Mouse (Mus musculus): Measurements from ENCODE around the gene Rdh5. TPM values are rescaled to one million over a fixed set of nuclear protein-coding genes. Genes with fewer than 3 reads are reported as not detected.

The Rdh5 gene
- polyA plus RNA-seq, 1 experiment from 2014 or later = 9.0 TPM

DNA sequence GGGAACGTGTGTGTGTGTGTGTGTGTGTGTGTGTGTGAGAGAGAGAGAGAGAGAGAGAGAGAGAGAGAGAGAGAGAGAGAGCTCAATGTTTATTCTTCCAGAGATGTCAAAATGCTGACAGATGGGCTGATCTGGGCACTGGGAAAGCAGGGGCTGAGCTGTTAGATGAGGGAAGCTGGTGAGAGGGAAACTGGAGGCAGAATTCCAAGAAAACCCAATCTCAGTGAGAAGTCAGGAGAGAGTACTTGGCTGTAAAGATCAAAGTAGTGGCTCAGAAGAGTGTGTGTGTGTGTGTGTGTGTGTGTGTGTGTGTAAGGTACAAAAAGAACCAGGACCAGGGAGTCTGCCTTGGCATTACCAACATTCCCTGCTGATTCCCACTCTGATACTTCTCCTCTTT lies 25.2 kb downstream of the Rdh5 start:
- H3K4me2 ChIP-seq = no peak overlapping the region
- H3K4me1 ChIP-seq = peaks cover 20% of the 10 kb centered on the region
- no peak for ATAC-seq
- H3K27ac ChIP-seq = no peak overlapping the region
- H3K27me3 ChIP-seq (replicated peaks) = peaks cover 56% of the 10 kb centered on the region
- no peaks in the 10 kb centered on the region for H3K9me3 ChIP-seq (replicated peaks)
- H3K4me3 ChIP-seq = no peak overlapping the region
- no peaks in the 10 kb centered on the region for H3K36me3 ChIP-seq
- 11% methylated on average over 1 of the region's 1 CpGs for WGBS (ENCODE audit: insufficient replicate concordance)
- H3K9ac ChIP-seq = no peak overlapping the region

DNA sequence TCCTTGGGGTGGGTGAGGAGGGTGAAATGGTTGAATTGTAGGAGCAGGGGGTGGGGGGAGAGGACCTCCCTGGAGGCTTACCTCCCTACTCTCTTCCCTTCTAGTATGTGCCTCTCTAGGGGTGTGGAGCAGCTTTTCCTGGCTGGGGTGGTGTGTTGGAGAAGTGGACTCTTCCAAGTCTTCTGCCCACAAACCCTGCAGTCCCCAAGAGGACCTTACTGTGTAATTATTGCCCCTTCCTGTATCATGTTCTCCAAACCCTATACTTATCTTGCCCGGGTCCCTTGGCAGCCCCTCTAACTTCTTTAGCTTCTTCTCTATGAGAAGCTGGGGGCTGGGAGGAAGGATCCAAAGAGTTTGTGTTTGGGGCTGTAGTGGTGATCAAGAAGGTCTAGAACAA lies 25.9 kb downstream of the Rdh5 start:
- H3K27ac ChIP-seq = no peak overlapping the region
- 44% methylated on average over 1 of the region's 1 CpGs for WGBS (ENCODE audit: insufficient replicate concordance)
- H3K4me1 ChIP-seq = peaks cover 20% of the 10 kb centered on the region
- ATAC-seq = no peak
- H3K4me3 ChIP-seq = no peak overlapping the region
- H3K9ac ChIP-seq = no peak overlapping the region
- no peaks in the 10 kb centered on the region for H3K36me3 ChIP-seq
- H3K9me3 ChIP-seq (replicated peaks) = no peaks in the 10 kb centered on the region
- H3K4me2 ChIP-seq = no peak overlapping the region
- peaks cover 62% of the 10 kb centered on the region for H3K27me3 ChIP-seq (replicated peaks)

DNA sequence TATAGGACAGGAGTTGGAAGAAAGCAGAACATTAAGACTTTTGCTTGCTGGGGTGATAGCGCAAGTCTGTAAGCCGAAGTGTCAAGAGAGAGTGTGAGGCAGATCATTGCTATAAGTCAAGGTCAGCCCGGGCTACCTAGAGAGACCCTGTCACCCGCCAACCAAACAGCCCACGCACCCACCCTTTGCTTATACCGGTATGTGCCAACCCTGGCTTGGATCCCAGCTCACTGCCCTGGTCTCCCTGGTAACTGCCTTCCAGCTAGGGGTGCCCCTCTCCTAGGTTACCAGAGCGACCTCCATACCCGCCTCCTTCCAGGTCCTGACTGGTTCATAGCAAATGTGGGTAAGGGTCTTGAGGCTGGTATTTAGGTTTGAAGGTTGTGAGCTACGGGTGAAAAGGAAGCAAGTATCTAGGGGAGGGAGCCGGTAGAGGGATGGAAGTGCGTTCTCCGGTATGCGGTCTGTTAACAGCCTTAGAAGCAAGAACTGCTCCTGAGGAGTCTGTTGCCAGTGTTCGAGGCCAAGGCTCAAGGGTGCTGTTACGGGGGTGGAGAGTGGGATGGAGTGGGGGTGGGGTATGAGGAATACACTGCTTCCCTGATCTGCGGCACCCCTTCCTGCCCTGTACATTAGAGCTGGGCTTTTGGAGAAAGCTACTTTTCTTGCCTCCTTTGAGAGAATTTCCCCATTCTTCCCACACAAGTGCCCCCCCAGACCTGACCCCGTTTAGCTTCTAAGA lies 26.6 kb downstream of the Rdh5 start:
- Histone ChIP-seq H3K9me3 (replicated peaks) (no peaks in the 10 kb centered on the region), H3K27me3 (replicated peaks) (peaks cover 69% of the 10 kb centered on the region), H3K36me3 (no peaks in the 10 kb centered on the region), H3K4me3 (no peak overlapping the region), H3K9ac (no peak overlapping the region), H3K4me1 (peaks cover 15% of the 10 kb centered on the region), H3K27ac (no peak overlapping the region), H3K4me2 (peak overlapping the region; percentile 33)
- ATAC-seq = no peak
- 7% methylated on average over 17 of the region's 17 CpGs for WGBS (ENCODE audit: insufficient replicate concordance)

GRCm38 (mm10) chr10:128895437-128895836 lies 27.3 kb downstream of the Rdh5 start:
- Histone ChIP-seq H3K9me3 (replicated peaks) (no peaks in the 10 kb centered on the region), H3K4me3 (no peak overlapping the region), H3K36me3 (no peaks in the 10 kb centered on the region), H3K27me3 (replicated peaks) (peaks cover 76% of the 10 kb centered on the region), H3K4me1 (peaks cover 15% of the 10 kb centered on the region; the same call in 1 of the 2 replicates), H3K4me2 (peak overlapping the region; percentile 33), H3K27ac (no peak overlapping the region), H3K9ac (no peak overlapping the region)
- under 1% methylated on average over 9 of the region's 9 CpGs for WGBS (ENCODE audit: insufficient replicate concordance)
- no peak for ATAC-seq

DNA sequence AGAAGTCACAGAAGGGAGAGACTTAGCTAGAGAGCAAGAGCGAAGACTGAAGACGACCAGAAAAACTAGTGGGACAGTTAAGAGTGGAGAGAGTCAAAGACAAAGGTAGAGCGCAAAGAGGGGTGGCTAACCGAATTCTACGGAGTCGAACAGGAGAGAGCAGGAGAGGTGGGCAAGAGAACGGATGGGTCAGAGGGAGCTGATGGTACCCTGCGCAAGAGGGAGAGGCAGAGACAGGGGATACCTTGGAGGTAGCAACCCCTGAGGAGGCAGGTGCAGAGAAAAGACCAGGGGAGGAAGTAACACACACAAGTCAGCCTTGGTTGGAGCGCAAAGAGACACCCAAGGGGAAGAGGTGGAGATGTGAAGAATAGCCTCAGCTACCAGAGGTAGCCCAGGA lies 30.4 kb downstream of the Rdh5 start:
- Histone ChIP-seq H3K4me2 (peak overlapping the region; percentile 80), H3K36me3 (no peaks in the 10 kb centered on the region), H3K9ac (peak overlapping the region; percentile 27; the same call in 1 of the 2 replicates), H3K27ac (no peak overlapping the region), H3K4me1 (peaks cover 37% of the 10 kb centered on the region), H3K27me3 (replicated peaks) (peaks cover 96% of the 10 kb centered on the region), H3K4me3 (peak overlapping the region; percentile 62), H3K9me3 (replicated peaks) (no peaks in the 10 kb centered on the region)
- 3% methylated on average over 9 of the region's 9 CpGs for WGBS (ENCODE audit: insufficient replicate concordance)
- no peak for ATAC-seq

DNA sequence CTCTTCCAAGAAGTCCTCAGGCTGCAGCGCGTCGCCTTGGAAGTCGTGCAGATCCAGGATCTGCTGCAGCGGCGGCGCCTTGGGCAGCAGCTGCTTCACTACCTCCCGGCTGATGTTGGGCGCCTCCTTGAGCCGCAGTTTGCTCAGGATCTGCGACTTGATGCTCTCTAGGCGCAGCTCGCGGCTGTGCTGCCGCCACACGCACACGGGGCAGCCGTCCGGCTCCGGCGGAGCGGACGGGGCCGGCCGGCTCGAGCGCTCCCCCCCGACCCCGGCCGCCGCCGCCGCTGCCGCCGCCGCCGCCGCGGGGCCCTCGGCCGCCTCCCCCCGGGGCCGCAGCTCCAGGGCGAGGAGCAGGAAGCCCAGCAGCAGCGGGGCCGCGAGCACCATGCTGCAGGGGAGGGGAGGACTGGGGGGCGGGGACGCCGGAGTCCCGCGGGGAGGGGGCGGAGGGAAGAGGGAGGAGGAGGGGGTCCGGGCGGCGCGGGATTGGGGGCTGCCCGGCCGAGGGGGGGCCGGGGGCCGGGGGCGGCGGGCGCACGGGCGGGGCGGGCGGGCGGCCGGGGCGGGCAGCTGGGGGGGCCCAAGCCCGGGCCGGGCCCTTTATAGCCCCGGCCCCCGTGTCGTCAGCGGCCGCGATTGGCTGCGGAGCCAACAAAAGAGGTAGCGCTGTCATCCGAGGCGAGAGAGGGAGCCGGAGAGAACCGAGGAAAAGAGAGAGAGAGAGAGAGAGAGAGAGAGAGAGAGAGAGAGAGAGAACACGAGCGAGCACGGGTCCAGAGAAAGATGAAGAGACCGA lies 31.2 kb downstream of the Rdh5 start, which contains the start of gene Gdf11:
Gdf11 (minus strand) TSS at position 423 of the 799 bp plus-strand sequence.
- H3K4me3 ChIP-seq = peak within 1 kb of the TSS; percentile 62
- peaks cover 89% of the 10 kb centered on the region for H3K27me3 ChIP-seq (replicated peaks)
- WGBS (ENCODE audit: insufficient replicate concordance) = under 1% methylated on average over 60 of the region's 89 CpGs
- peaks cover 37% of the 10 kb centered on the region for H3K4me1 ChIP-seq
- H3K36me3 ChIP-seq = no peaks in the 10 kb centered on the region
- H3K27ac ChIP-seq = peak within 1 kb of the TSS; percentile 56; the same call in 1 of the 2 replicates
- peak within 1 kb of the TSS; percentile 60 for H3K9ac ChIP-seq
- no peaks in the 10 kb centered on the region for H3K9me3 ChIP-seq (replicated peaks)
- H3K4me2 ChIP-seq = peak within 1 kb of the TSS; percentile 80
- 0 out of 2 replicates have a peak, but pooled peaks have one; percentile 7 for ATAC-seq

- 0 out of 2 replicates have a peak, but pooled peaks have one; percentile 3 for ATAC-seq
- H3K9me3 ChIP-seq (replicated peaks) = no peaks in the 10 kb centered on the region
- peak overlapping the region; percentile 62 for H3K4me3 ChIP-seq
- peak overlapping the region; percentile 80 for H3K4me2 ChIP-seq
- H3K4me1 ChIP-seq = peaks cover 41% of the 10 kb centered on the region
- H3K9ac ChIP-seq = peak overlapping the region; percentile 60
- H3K27me3 ChIP-seq (replicated peaks) = peaks cover 80% of the 10 kb centered on the region
- no peaks in the 10 kb centered on the region for H3K36me3 ChIP-seq
- 4% methylated on average over 40 of the region's 40 CpGs for WGBS (ENCODE audit: insufficient replicate concordance)
- H3K27ac ChIP-seq = peak overlapping the region; percentile 56; the same call in 1 of the 2 replicates
These were observed 32.0 kb downstream of the Rdh5 start for GRCm38 (mm10) chr10:128890383-128891295.

- Histone ChIP-seq H3K27me3 (replicated peaks) (peaks cover 72% of the 10 kb centered on the region), H3K36me3 (no peaks in the 10 kb centered on the region), H3K27ac (peak overlapping the region; percentile 27; the same call in 1 of the 2 replicates), H3K4me2 (peak overlapping the region; percentile 80), H3K4me3 (peak overlapping the region; percentile 62; the same call in 1 of the 2 replicates), H3K9me3 (replicated peaks) (no peaks in the 10 kb centered on the region), H3K9ac (no peak overlapping the region), H3K4me1 (peaks cover 44% of the 10 kb centered on the region)
- no peak for ATAC-seq
- WGBS (ENCODE audit: insufficient replicate concordance) = 50% methylated on average over 1 of the region's 2 CpGs
These were observed 32.8 kb downstream of the Rdh5 start for GRCm38 (mm10) chr10:128889846-128890245.

GRCm38 (mm10) chr10:128888941-128889827 lies 33.5 kb downstream of the Rdh5 start:
- Histone ChIP-seq H3K4me2 (peak overlapping the region; percentile 80), H3K27ac (peak overlapping the region; percentile 27; the same call in 1 of the 2 replicates), H3K4me3 (peak overlapping the region; percentile 20), H3K36me3 (no peaks in the 10 kb centered on the region), H3K4me1 (peaks cover 44% of the 10 kb centered on the region), H3K9ac (0 out of 2 replicates have a peak overlapping the region, but pooled peaks have one; percentile 1), H3K27me3 (replicated peaks) (peaks cover 66% of the 10 kb centered on the region), H3K9me3 (replicated peaks) (no peaks in the 10 kb centered on the region)
- 5% methylated on average over 5 of the region's 7 CpGs for WGBS (ENCODE audit: insufficient replicate concordance)
- ATAC-seq = peak; percentile 76

DNA sequence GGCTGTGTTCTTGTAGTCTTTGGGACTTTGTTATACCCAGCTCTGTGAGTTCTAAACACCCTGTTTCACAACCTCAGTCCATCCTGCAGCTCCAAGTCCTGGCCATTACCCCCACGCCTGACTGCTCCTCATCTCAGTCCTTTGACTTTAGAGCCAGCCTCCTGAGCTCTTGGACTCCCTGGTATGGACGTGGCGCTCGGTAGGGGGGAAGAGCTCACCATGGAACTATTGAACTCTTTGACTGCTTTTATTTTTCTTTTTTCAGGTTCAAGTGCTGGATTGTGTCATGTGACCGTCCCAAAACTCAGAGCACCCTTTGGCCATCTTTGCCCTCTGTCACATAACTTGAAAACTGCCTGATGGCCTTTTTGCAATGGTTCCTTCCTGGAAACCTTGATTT lies 40.6 kb downstream of the Rdh5 start:
- H3K27me3 ChIP-seq (replicated peaks) = no peaks in the 10 kb centered on the region
- ATAC-seq = no peak
- no peaks in the 10 kb centered on the region for H3K9me3 ChIP-seq (replicated peaks)
- no peak overlapping the region for H3K4me3 ChIP-seq
- 69% methylated on average over 5 of the region's 5 CpGs for WGBS (ENCODE audit: insufficient replicate concordance)
- peaks cover 22% of the 10 kb centered on the region for H3K36me3 ChIP-seq
- no peak overlapping the region for H3K27ac ChIP-seq
- H3K4me1 ChIP-seq = peaks cover 15% of the 10 kb centered on the region
- H3K9ac ChIP-seq = no peak overlapping the region
- no peak overlapping the region for H3K4me2 ChIP-seq

Data from liver, embryonic 12.5 days (tissue).